Mouse (Mus musculus): ENCODE data around the gene Zar1l. TPM values are rescaled to one million over a fixed set of nuclear protein-coding genes. Genes with fewer than 3 reads are reported as not detected.

Zar1l gene
- polyA plus RNA-seq (2015; fragmentation: Nextera tagmentation; extraction: Ambion mirVana): not detected in 2 replicates

GRCm38 (mm10) chr5:150518064-150518463 is at the start of gene Zar1l:
Gene Zar1l, minus strand, starts transcription at chr5:150518164.
- ATAC-seq (ENCODE audit: insufficient number of reproducible peaks, insufficient read depth, low FRiP score, low TSS enrichment, low read depth): no peak
- peaks cover 3% of the 10 kb centered on the region for H3K4me1 ChIP-seq
- no peak within 1 kb of the TSS for H3K4me2 ChIP-seq
- no peak within 1 kb of the TSS for H3K27ac ChIP-seq
- no peaks in the 10 kb centered on the region for H3K27me3 ChIP-seq
- no peak within 1 kb of the TSS for H3K9ac ChIP-seq
- WGBS: 37% methylated on average over 4 of the region's 4 CpGs
- H3K9me3 ChIP-seq: no peaks in the 10 kb centered on the region
- no peak within 1 kb of the TSS for H3K4me3 ChIP-seq
- no peaks in the 10 kb centered on the region for H3K36me3 ChIP-seq

GRCm38 (mm10) chr5:150566971-150567370 is 49.0 kb upstream of the Zar1l start:
- Histone ChIP-seq H3K4me2 (no peak overlapping the region), H3K9ac (no peak overlapping the region), H3K4me1 (no peaks in the 10 kb centered on the region), H3K27ac (no peak overlapping the region), H3K4me3 (no peak overlapping the region), H3K27me3 (no peaks in the 10 kb centered on the region), H3K36me3 (peaks cover 64% of the 10 kb centered on the region), H3K9me3 (no peaks in the 10 kb centered on the region)
- 96% methylated on average over 5 of the region's 5 CpGs for WGBS
- ATAC-seq (ENCODE audit: insufficient number of reproducible peaks, insufficient read depth, low FRiP score, low TSS enrichment, low read depth): no peak

- Histone ChIP-seq H3K4me1 (no peaks in the 10 kb centered on the region), H3K36me3 (peaks cover 69% of the 10 kb centered on the region), H3K27ac (no peak overlapping the region), H3K27me3 (no peaks in the 10 kb centered on the region), H3K4me3 (no peak overlapping the region), H3K9ac (no peak overlapping the region), H3K9me3 (no peaks in the 10 kb centered on the region), H3K4me2 (no peak overlapping the region)
- ATAC-seq (ENCODE audit: insufficient number of reproducible peaks, insufficient read depth, low FRiP score, low TSS enrichment, low read depth): no peak
- 76% methylated on average over 3 of the region's 3 CpGs for WGBS
These were observed 48.3 kb upstream of the Zar1l start for GRCm38 (mm10) chr5:150566226-150566625.

- Histone ChIP-seq H3K9ac (no peak overlapping the region), H3K36me3 (peaks cover 68% of the 10 kb centered on the region), H3K27ac (no peak overlapping the region), H3K4me3 (no peak overlapping the region), H3K4me1 (no peaks in the 10 kb centered on the region), H3K27me3 (no peaks in the 10 kb centered on the region), H3K4me2 (no peak overlapping the region), H3K9me3 (no peaks in the 10 kb centered on the region)
- ATAC-seq (ENCODE audit: insufficient number of reproducible peaks, insufficient read depth, low FRiP score, low TSS enrichment, low read depth): no peak
- WGBS: 89% methylated on average over 6 of the region's 6 CpGs
These were observed 46.5 kb upstream of the Zar1l start for GRCm38 (mm10) chr5:150564426-150564825.

GRCm38 (mm10) chr5:150561783-150562182 is 43.8 kb upstream of the Zar1l start:
- H3K4me3 ChIP-seq: no peak overlapping the region
- H3K27me3 ChIP-seq: no peaks in the 10 kb centered on the region
- 89% methylated on average over 5 of the region's 5 CpGs for WGBS
- no peak overlapping the region for H3K4me2 ChIP-seq
- no peak for ATAC-seq (ENCODE audit: insufficient number of reproducible peaks, insufficient read depth, low FRiP score, low TSS enrichment, low read depth)
- H3K27ac ChIP-seq: no peak overlapping the region
- peaks cover 72% of the 10 kb centered on the region for H3K36me3 ChIP-seq
- no peaks in the 10 kb centered on the region for H3K9me3 ChIP-seq
- H3K4me1 ChIP-seq: no peaks in the 10 kb centered on the region
- H3K9ac ChIP-seq: no peak overlapping the region

GRCm38 (mm10) chr5:150561376-150561775 is 43.4 kb upstream of the Zar1l start:
- no peak overlapping the region for H3K9ac ChIP-seq
- H3K9me3 ChIP-seq: no peaks in the 10 kb centered on the region
- no peak overlapping the region for H3K4me2 ChIP-seq
- H3K27me3 ChIP-seq: no peaks in the 10 kb centered on the region
- no peak for ATAC-seq (ENCODE audit: insufficient number of reproducible peaks, insufficient read depth, low FRiP score, low TSS enrichment, low read depth)
- H3K4me3 ChIP-seq: no peak overlapping the region
- no peaks in the 10 kb centered on the region for H3K4me1 ChIP-seq
- H3K27ac ChIP-seq: no peak overlapping the region
- peaks cover 70% of the 10 kb centered on the region for H3K36me3 ChIP-seq

GRCm38 (mm10) chr5:150560851-150561250 is 42.9 kb upstream of the Zar1l start:
- 93% methylated on average over 5 of the region's 5 CpGs for WGBS
- Histone ChIP-seq H3K4me1 (no peaks in the 10 kb centered on the region), H3K36me3 (peaks cover 68% of the 10 kb centered on the region), H3K9ac (no peak overlapping the region), H3K4me3 (no peak overlapping the region), H3K9me3 (no peaks in the 10 kb centered on the region), H3K4me2 (no peak overlapping the region), H3K27me3 (no peaks in the 10 kb centered on the region), H3K27ac (no peak overlapping the region)
- no peak for ATAC-seq (ENCODE audit: insufficient number of reproducible peaks, insufficient read depth, low FRiP score, low TSS enrichment, low read depth)

GRCm38 (mm10) chr5:150559519-150560103 is 41.6 kb upstream of the Zar1l start:
- 92% methylated on average over 6 of the region's 6 CpGs for WGBS
- H3K36me3 ChIP-seq: peaks cover 71% of the 10 kb centered on the region

GRCm38 (mm10) chr5:150551637-150552036 is 33.7 kb upstream of the Zar1l start:
- Histone ChIP-seq H3K9me3 (no peaks in the 10 kb centered on the region), H3K4me3 (no peak overlapping the region), H3K36me3 (peaks cover 52% of the 10 kb centered on the region), H3K27me3 (no peaks in the 10 kb centered on the region), H3K27ac (no peak overlapping the region), H3K9ac (no peak overlapping the region), H3K4me1 (no peaks in the 10 kb centered on the region), H3K4me2 (no peak overlapping the region)
- WGBS: 64% methylated on average over 3 of the region's 3 CpGs
- ATAC-seq (ENCODE audit: insufficient number of reproducible peaks, insufficient read depth, low FRiP score, low TSS enrichment, low read depth): no peak

More at GRCm38 (mm10) chr5:150559519-150560103, 41.6 kb upstream of the Zar1l start:
- H3K4me2 ChIP-seq: no peak overlapping the region
- no peak overlapping the region for H3K27ac ChIP-seq
- no peak for ATAC-seq (ENCODE audit: insufficient number of reproducible peaks, insufficient read depth, low FRiP score, low TSS enrichment, low read depth)
- no peaks in the 10 kb centered on the region for H3K27me3 ChIP-seq
- no peaks in the 10 kb centered on the region for H3K4me1 ChIP-seq
- H3K9me3 ChIP-seq: no peaks in the 10 kb centered on the region
- H3K9ac ChIP-seq: no peak overlapping the region
- no peak overlapping the region for H3K4me3 ChIP-seq

- WGBS: 94% methylated on average over 2 of the region's 2 CpGs
- Histone ChIP-seq H3K4me3 (no peak overlapping the region), H3K9me3 (no peaks in the 10 kb centered on the region), H3K9ac (no peak overlapping the region), H3K27me3 (no peaks in the 10 kb centered on the region), H3K36me3 (peaks cover 29% of the 10 kb centered on the region), H3K4me1 (no peaks in the 10 kb centered on the region), H3K27ac (no peak overlapping the region), H3K4me2 (no peak overlapping the region)
- ATAC-seq (ENCODE audit: insufficient number of reproducible peaks, insufficient read depth, low FRiP score, low TSS enrichment, low read depth): no peak
These were observed 25.2 kb upstream of the Zar1l start for GRCm38 (mm10) chr5:150543184-150543583.

- no peaks in the 10 kb centered on the region for H3K9me3 ChIP-seq
- 98% methylated on average over 1 of the region's 1 CpGs for WGBS
- H3K27ac ChIP-seq: no peak overlapping the region
- no peak overlapping the region for H3K4me2 ChIP-seq
- peaks cover 44% of the 10 kb centered on the region for H3K36me3 ChIP-seq
- H3K4me3 ChIP-seq: no peak overlapping the region
- H3K27me3 ChIP-seq: no peaks in the 10 kb centered on the region
- H3K9ac ChIP-seq: no peak overlapping the region
- no peaks in the 10 kb centered on the region for H3K4me1 ChIP-seq
- no peak for ATAC-seq (ENCODE audit: insufficient number of reproducible peaks, insufficient read depth, low FRiP score, low TSS enrichment, low read depth)
These were observed 23.3 kb upstream of the Zar1l start for GRCm38 (mm10) chr5:150541302-150541701.

- no peak overlapping the region for H3K4me3 ChIP-seq
- 92% methylated on average over 2 of the region's 2 CpGs for WGBS
- H3K4me1 ChIP-seq: peaks cover 13% of the 10 kb centered on the region
- H3K27me3 ChIP-seq: no peaks in the 10 kb centered on the region
- H3K9me3 ChIP-seq: no peaks in the 10 kb centered on the region
- H3K9ac ChIP-seq: no peak overlapping the region
- no peak for ATAC-seq (ENCODE audit: insufficient number of reproducible peaks, insufficient read depth, low FRiP score, low TSS enrichment, low read depth)
- H3K27ac ChIP-seq: no peak overlapping the region
- H3K4me2 ChIP-seq: no peak overlapping the region
- peaks cover 1% of the 10 kb centered on the region; the same call in 1 of the 2 replicates for H3K36me3 ChIP-seq
These were observed 7.3 kb upstream of the Zar1l start for GRCm38 (mm10) chr5:150525239-150525638.
